Mouse (Mus musculus) MEL (cell line): ENCODE measurements at regions not wholly inside any gene's neighbourhood (a gene's known extent, or its start where the extent isn't known, plus 50 kb on each side); places are given as distances from the start of the nearest gene placed in this dataset.

ENCODE experiments used
- DNase-seq: peaks from one replicate; pipeline ENCODE4 v3.0.0; 2011; ENCODE audit warnings: low read depth, low spot score
- H3K27ac ChIP-seq: 2 replicates; pipeline ENCODE4 v1.5.1; 2012; ENCODE audit warnings: low read depth, mild to moderate bottlenecking, control low read depth, low read length, moderate library complexity; ENCODE audit not compliant: control insufficient read depth
- H3K27me3 ChIP-seq, 2 experiments: fragments of 150-350 bp in 1 of 2; sonication (generic) in 1 of 2; 2 replicates each; pipeline ENCODE4 v1.6.1; 2012; ENCODE audit warnings: low read length in 2 of 2, mild to moderate bottlenecking in 2 of 2, improper control_type of control experiment in 1 of 2, moderate library complexity in 1 of 2; ENCODE audit not compliant: insufficient read depth in 2 of 2, control insufficient read depth in 1 of 2
- H3K36me3 ChIP-seq, 2 experiments: 2 replicates each; pipeline ENCODE4 v1.6.1; 2012 to 2014; ENCODE audit warnings: low read length in 2 of 2, improper control_type of control experiment in 1 of 2, inconsistent platforms in 1 of 2, mild to moderate bottlenecking in 1 of 2; ENCODE audit not compliant: insufficient read depth in 2 of 2, control insufficient read depth in 1 of 2
- H3K4me1 ChIP-seq, 2 experiments: fragments of 150-350 bp in 1 of 2; sonication (generic) in 1 of 2; 2 replicates each; pipeline ENCODE4 v1.6.1; 2012; ENCODE audit warnings: low read length in 2 of 2, improper control_type of control experiment in 1 of 2, mild to moderate bottlenecking in 1 of 2; ENCODE audit not compliant: insufficient read depth in 2 of 2, control insufficient read depth in 1 of 2
- H3K4me3 ChIP-seq, 2 experiments: fragments of 150-350 bp in 1 of 2; sonication (generic) in 1 of 2; 2 replicates each; pipeline ENCODE4 v1.5.1; 2012; ENCODE audit warnings: low read depth in 2 of 2, low read length in 2 of 2, mild to moderate bottlenecking in 2 of 2, moderate library complexity in 2 of 2, control low read depth in 1 of 2, improper control_type of control experiment in 1 of 2; ENCODE audit not compliant: control insufficient read depth in 1 of 2, insufficient read depth in 1 of 2
- H3K79me2 ChIP-seq: 2 replicates; pipeline ENCODE4 v1.6.1; 2012; ENCODE audit warnings: mild to moderate bottlenecking, low read length, moderate library complexity; ENCODE audit not compliant: control insufficient read depth, poor library complexity, insufficient read depth
- H3K9ac ChIP-seq: 2 replicates; pipeline ENCODE4 v1.6.1; 2012; ENCODE audit warnings: low read depth, mild to moderate bottlenecking, control low read depth, low read length, moderate library complexity; ENCODE audit not compliant: control insufficient read depth, poor library complexity, severe bottlenecking
- H3K9me3 ChIP-seq: fragments of 150-350 bp; sonication (generic); replicated peaks from 2 replicates; pipeline ENCODE4 v1.6.1; 2012; ENCODE audit warnings: mild to moderate bottlenecking, low read length, improper control_type of control experiment, moderate library complexity; ENCODE audit not compliant: insufficient read depth
- CHD1 ChIP-seq: IDR thresholded peaks from 2 replicates; pipeline ENCODE4 v1.6.1; 2012; ENCODE audit warnings: low read depth, mild to moderate bottlenecking, inconsistent platforms, low read length, improper control_type of control experiment
- CHD2 ChIP-seq: IDR thresholded peaks from 2 replicates; pipeline ENCODE4 v1.6.1; 2011; ENCODE audit warnings: low read length, improper control_type of control experiment
- CTCF ChIP-seq, 3 experiments: IDR thresholded peaks in 2 of 3; conservative IDR thresholded peaks in 1 of 3; 2 replicates each; pipeline ENCODE4 v1.5.1; 2011 to 2012; ENCODE audit warnings: low read length in 3 of 3, low read depth in 2 of 3, mild to moderate bottlenecking in 2 of 3, improper control_type of control experiment in 1 of 3, inconsistent platforms in 1 of 3, mixed read lengths in 1 of 3, moderate library complexity in 1 of 3; ENCODE audit not compliant: control insufficient read depth in 1 of 3, insufficient read depth in 1 of 3, poor library complexity in 1 of 3, severe bottlenecking in 1 of 3
- ELF1 ChIP-seq: IDR thresholded peaks from 2 replicates; pipeline ENCODE4 v1.6.1; 2014; ENCODE audit warnings: low read depth, mild to moderate bottlenecking, inconsistent platforms, low read length, improper control_type of control experiment, moderate library complexity
- ETS1 ChIP-seq: IDR thresholded peaks from 2 replicates; pipeline ENCODE4 v1.6.1; 2012; ENCODE audit warnings: low read depth, mild to moderate bottlenecking, inconsistent platforms, low read length, improper control_type of control experiment, moderate library complexity
- GATA1 ChIP-seq: IDR thresholded peaks from 2 replicates; pipeline ENCODE4 v1.6.1; 2011; ENCODE audit warnings: low read depth, low read length, improper control_type of control experiment
- HCFC1 ChIP-seq: IDR thresholded peaks from 2 replicates; pipeline ENCODE4 v1.6.1; 2012; ENCODE audit warnings: low read depth, mild to moderate bottlenecking, inconsistent platforms, low read length, improper control_type of control experiment, moderate library complexity
- MAFK ChIP-seq: IDR thresholded peaks from 2 replicates; pipeline ENCODE4 v1.6.1; 2011; ENCODE audit warnings: low read depth, mild to moderate bottlenecking, low read length, improper control_type of control experiment, borderline replicate concordance
- MAZ ChIP-seq: IDR thresholded peaks from 2 replicates; pipeline ENCODE4 v1.6.1; 2012; ENCODE audit warnings: low read depth, mild to moderate bottlenecking, inconsistent platforms, low read length, improper control_type of control experiment
- MEF2A ChIP-seq: IDR thresholded peaks from 2 replicates; pipeline ENCODE4 v1.6.1; 2014; ENCODE audit warnings: low read depth, mild to moderate bottlenecking, inconsistent platforms, low read length, improper control_type of control experiment; ENCODE audit not compliant: poor library complexity, insufficient replicate concordance, severe bottlenecking; ENCODE audit errors: extremely low read depth
- MYC ChIP-seq: IDR thresholded peaks from 2 replicates; pipeline ENCODE4 v1.6.1; 2011; ENCODE audit warnings: low read depth, mild to moderate bottlenecking, low read length, improper control_type of control experiment, moderate library complexity
- NELFE ChIP-seq: IDR thresholded peaks from 2 replicates; pipeline ENCODE4 v1.6.1; 2011; ENCODE audit warnings: low read depth, low read length, improper control_type of control experiment
- NRF1 ChIP-seq: IDR thresholded peaks from 2 replicates; pipeline ENCODE4 v1.6.1; 2014; ENCODE audit warnings: low read depth, mild to moderate bottlenecking, inconsistent platforms, low read length, improper control_type of control experiment, moderate library complexity; ENCODE audit not compliant: poor library complexity, insufficient read depth, severe bottlenecking
- POLR2A ChIP-seq, 2 experiments: IDR thresholded peaks; 2 replicates each; pipeline ENCODE4 v1.6.1; 2011 to 2012; ENCODE audit warnings: low read length in 2 of 2, mild to moderate bottlenecking in 2 of 2, control low read depth in 1 of 2, improper control_type of control experiment in 1 of 2, low read depth in 1 of 2, moderate library complexity in 1 of 2; ENCODE audit not compliant: control insufficient read depth in 1 of 2, insufficient read depth in 1 of 2, poor library complexity in 1 of 2
- POLR2AphosphoS5 ChIP-seq: IDR thresholded peaks from 2 replicates; pipeline ENCODE4 v1.6.1; 2012; ENCODE audit warnings: low read depth, borderline replicate concordance, mild to moderate bottlenecking, inconsistent platforms, low read length, moderate library complexity, mixed read lengths
- SIN3A ChIP-seq: IDR thresholded peaks from 2 replicates; pipeline ENCODE4 v1.6.1; 2012; ENCODE audit warnings: low read length, improper control_type of control experiment, inconsistent platforms
- SMC3 ChIP-seq: IDR thresholded peaks from 2 replicates; pipeline ENCODE4 v1.6.1; 2011; ENCODE audit warnings: low read depth, low read length, improper control_type of control experiment
- TAL1 ChIP-seq: IDR thresholded peaks from 2 replicates; pipeline ENCODE4 v1.6.1; 2012; ENCODE audit warnings: mild to moderate bottlenecking, inconsistent platforms, low read length, moderate library complexity, mixed read lengths
- TBP ChIP-seq: IDR thresholded peaks from 2 replicates; pipeline ENCODE4 v1.8.0; 2011; ENCODE audit warnings: low read depth, low read length, improper control_type of control experiment
- TCF12 ChIP-seq: IDR thresholded peaks from 2 replicates; pipeline ENCODE4 v1.6.1; 2014; ENCODE audit warnings: low read depth, mild to moderate bottlenecking, inconsistent platforms, low read length, improper control_type of control experiment, moderate library complexity
- UBTF ChIP-seq: IDR thresholded peaks from 2 replicates; pipeline ENCODE4 v1.6.1; 2012; ENCODE audit warnings: low read depth, mild to moderate bottlenecking, inconsistent platforms, low read length, improper control_type of control experiment, moderate library complexity, borderline replicate concordance; ENCODE audit not compliant: insufficient read depth
- USF1 ChIP-seq: IDR thresholded peaks from 2 replicates; pipeline ENCODE4 v1.6.1; 2014; ENCODE audit warnings: low read depth, mild to moderate bottlenecking, inconsistent platforms, low read length, improper control_type of control experiment, moderate library complexity
- USF2 ChIP-seq, 2 experiments: IDR thresholded peaks; 2 replicates each; pipeline ENCODE4 v1.6.1; 2011 to 2012; ENCODE audit warnings: improper control_type of control experiment in 2 of 2, low read length in 2 of 2, borderline replicate concordance in 1 of 2, inconsistent platforms in 1 of 2, low read depth in 1 of 2, mild to moderate bottlenecking in 1 of 2; ENCODE audit not compliant: insufficient read depth in 1 of 2
- ZC3H11A ChIP-seq: IDR thresholded peaks from 2 replicates; pipeline ENCODE4 v1.6.1; 2012; ENCODE audit warnings: low read depth, mild to moderate bottlenecking, inconsistent platforms, low read length, improper control_type of control experiment
- ZKSCAN1 ChIP-seq: IDR thresholded peaks from 2 replicates; pipeline ENCODE4 v1.6.1; 2012; ENCODE audit warnings: low read depth, mild to moderate bottlenecking, inconsistent platforms, low read length, improper control_type of control experiment, moderate library complexity
- ZNF384 ChIP-seq: IDR thresholded peaks from 2 replicates; pipeline ENCODE4 v1.6.1; 2012; ENCODE audit warnings: low read depth, mild to moderate bottlenecking, inconsistent platforms, low read length, improper control_type of control experiment

DNA sequence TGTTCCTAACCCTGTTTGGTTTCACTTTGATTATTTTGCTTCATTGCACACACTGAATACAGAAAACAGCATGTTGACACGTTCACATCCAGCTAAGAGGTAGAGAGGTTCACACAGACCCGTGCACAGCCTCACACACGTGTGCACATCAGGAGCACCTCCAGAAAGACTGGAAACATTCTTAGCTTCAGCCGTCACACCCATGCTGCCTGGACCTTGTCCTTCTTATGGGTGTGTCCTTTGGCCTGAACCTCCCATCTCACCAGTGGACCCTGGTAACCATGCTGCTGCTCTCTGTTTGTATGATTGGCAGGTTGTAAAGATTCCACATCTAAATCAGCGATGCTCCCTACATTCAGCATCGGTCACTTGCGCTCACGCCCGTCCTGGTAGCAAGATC, 109.8 kb downstream of the Gas1 start:
- H3K4me1 ChIP-seq = no peaks in the 10 kb centered on the region
- DNase-seq = no peak
- no peaks in the 10 kb centered on the region for H3K79me2 ChIP-seq
- no peaks in the 10 kb centered on the region for H3K9me3 ChIP-seq
- no peaks in the 10 kb centered on the region for H3K36me3 ChIP-seq
- TF ChIP-seq ZNF384 (no peak), ELF1 (no peak), CHD2 (no peak), MEF2A (no peak), CHD1 (no peak), POLR2A (IDR thresholded peaks at IDR 0.05; ENCODE audit: control insufficient read depth in 1 of 2, insufficient read depth in 1 of 2, low read depth in 1 of 2, low read length in 2 of 2, poor library complexity in 1 of 2) (no peak), GATA1 (no peak), ZKSCAN1 (no peak), TAL1 (no peak), USF2 (IDR thresholded peaks at IDR 0.05; ENCODE audit: borderline replicate concordance in 1 of 2, insufficient read depth in 1 of 2, low read depth in 1 of 2, low read length in 2 of 2) (no peak), ETS1 (no peak), TBP (no peak), SMC3 (no peak), CTCF (IDR thresholded peaks at IDR 0.05 in 2 of 3, conservative IDR thresholded peaks at IDR 0.05 in 1 of 3; ENCODE audit: control insufficient read depth in 1 of 3, insufficient read depth in 1 of 3, low read depth in 2 of 3, low read length in 3 of 3, poor library complexity in 1 of 3, severe bottlenecking in 1 of 3) (no peak), USF1 (no peak), UBTF (no peak), NRF1 (no peak), POLR2AphosphoS5 (no peak), MAZ (no peak), MAFK (no peak)
- H3K27ac ChIP-seq = no peak overlapping the region
- no peak overlapping the region for H3K9ac ChIP-seq
- H3K4me3 ChIP-seq = no peak overlapping the region
- H3K27me3 ChIP-seq = no peaks in the 10 kb centered on the region

DNA sequence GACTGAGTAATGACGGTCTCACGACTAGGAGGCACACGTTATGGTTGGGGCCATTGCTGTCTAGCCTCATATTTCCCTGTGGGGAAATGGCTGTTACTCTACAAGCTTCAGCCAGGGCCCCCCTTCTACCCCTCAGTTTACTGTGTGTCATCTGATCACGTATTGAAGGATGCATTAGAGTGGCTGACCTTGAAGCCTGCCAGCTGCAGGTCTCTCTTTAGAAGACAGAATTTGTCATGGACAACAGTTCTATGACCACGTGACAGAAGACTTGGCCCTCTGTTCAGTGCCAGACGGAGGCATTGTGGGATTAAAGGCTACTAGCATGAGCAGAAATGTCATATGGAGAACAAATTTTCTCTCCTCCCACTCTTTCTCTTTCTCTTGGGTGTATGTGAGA, 115.6 kb downstream of the Gas1 start:
- DNase-seq = no peak
- no peaks in the 10 kb centered on the region for H3K9me3 ChIP-seq
- TF ChIP-seq MAFK (no peak), CTCF (IDR thresholded peaks at IDR 0.05 in 2 of 3, conservative IDR thresholded peaks at IDR 0.05 in 1 of 3; ENCODE audit: control insufficient read depth in 1 of 3, insufficient read depth in 1 of 3, low read depth in 2 of 3, low read length in 3 of 3, poor library complexity in 1 of 3, severe bottlenecking in 1 of 3) (no peak), ZC3H11A (no peak), HCFC1 (no peak), ELF1 (no peak), MYC (no peak), TCF12 (no peak), ZKSCAN1 (no peak), NELFE (no peak), SIN3A (no peak), ZNF384 (no peak), MEF2A (no peak), TBP (no peak)
- TF ChIP-seq, all 39 proteins: peak for 0
- H3K79me2 ChIP-seq = no peaks in the 10 kb centered on the region
- H3K27ac ChIP-seq = no peak overlapping the region
- H3K27me3 ChIP-seq = no peaks in the 10 kb centered on the region
- H3K36me3 ChIP-seq = no peaks in the 10 kb centered on the region
- H3K4me3 ChIP-seq = no peak overlapping the region
- H3K9ac ChIP-seq = no peak overlapping the region
- H3K4me1 ChIP-seq = no peaks in the 10 kb centered on the region
